Mouse (Mus musculus) heart, embryonic 11.5 days (tissue): ENCODE measurements around the gene Pdk1. TPM values are rescaled to one million over a fixed set of nuclear protein-coding genes. Genes with fewer than 3 reads are reported as not detected.

Experiments
- ATAC-seq: fragments of 200-750 bp; cut with Nextera tagmentation; replicated peaks from 2 replicates; pipeline ENCODE4 v1.8.0; 2017; ENCODE audit warnings: moderate library complexity; ENCODE audit not compliant: insufficient number of reproducible peaks, low FRiP score, low TSS enrichment
- H3K27ac ChIP-seq: fragments of 300-500 bp; sonication (generic); 2 replicates; pipeline ENCODE4 v1.5.1; 2014; ENCODE audit warnings: mild to moderate bottlenecking, low read depth, low read length
- H3K27me3 ChIP-seq: fragments of 300-500 bp; sonication (generic); 2 replicates; pipeline ENCODE4 v1.6.1; 2014; ENCODE audit warnings: mild to moderate bottlenecking, low read length, mixed read lengths; ENCODE audit not compliant: control insufficient read depth, insufficient read depth
- H3K36me3 ChIP-seq: fragments of 300-500 bp; sonication (generic); 2 replicates; pipeline ENCODE4 v1.6.1; 2014; ENCODE audit warnings: mild to moderate bottlenecking, low read length, moderate library complexity, mixed read lengths; ENCODE audit not compliant: control insufficient read depth, insufficient read depth
- H3K4me1 ChIP-seq: fragments of 300-500 bp; sonication (generic); 2 replicates; pipeline ENCODE4 v1.6.1; 2014; ENCODE audit warnings: low read length; ENCODE audit not compliant: control insufficient read depth, insufficient read depth
- H3K4me2 ChIP-seq: fragments of 300-500 bp; sonication (generic); 2 replicates; pipeline ENCODE4 v1.6.1; 2014; ENCODE audit warnings: mild to moderate bottlenecking, moderate library complexity
- H3K4me3 ChIP-seq: fragments of 300-500 bp; sonication (generic); 2 replicates; pipeline ENCODE4 v1.5.1; 2014; ENCODE audit warnings: low read depth, low read length
- H3K9ac ChIP-seq: fragments of 300-500 bp; sonication (generic); 2 replicates; pipeline ENCODE4 v1.6.1; 2014; ENCODE audit warnings: mild to moderate bottlenecking, low read depth, low read length, moderate library complexity
- H3K9me3 ChIP-seq: fragments of 300-500 bp; sonication (generic); replicated peaks from 2 replicates; pipeline ENCODE4 v1.6.1; 2016; ENCODE audit warnings: low read length; ENCODE audit not compliant: control insufficient read depth
- WGBS: fragments of 180-500 bp; shearing (Covaris S2); extraction: QIAGEN DNeasy Blood & Tissue Kit; methylation state at CpG from one replicate; pipeline ENCODE4 v1.1.7; 2014; ENCODE audit not compliant: insufficient replicate concordance; 5-methylcytosine and 5-hydroxymethylcytosine counted together
- polyA plus RNA-seq: library from polyadenylated mRNA; unstranded; fragments of >200 nt; fragmentation: Nextera tagmentation; extraction: Ambion mirVana; gene quantifications from 2 replicates; pipeline ENCODE4 v1.2.1, GENCODE M21; 2014

The Pdk1 gene
- polyA plus RNA-seq = 104 and 112 TPM in 2 replicates

- no peaks in the 10 kb centered on the region for H3K27me3 ChIP-seq
- under 1% methylated on average over 55 of the region's 55 CpGs for WGBS
- no peaks in the 10 kb centered on the region for H3K9me3 ChIP-seq
- no peaks in the 10 kb centered on the region for H3K36me3 ChIP-seq
- peak within 1 kb of the TSS; percentile 97 for H3K9ac ChIP-seq
- H3K27ac ChIP-seq = peak within 1 kb of the TSS; percentile 97
- H3K4me1 ChIP-seq = peaks cover 2% of the 10 kb centered on the region; the same call in 1 of the 2 replicates
- ATAC-seq = peak; percentile 98
- H3K4me3 ChIP-seq = peak within 1 kb of the TSS; percentile 86
- H3K4me2 ChIP-seq = peak within 1 kb of the TSS; percentile 92
Measured at GRCm38 (mm10) chr2:71872801-71873443, at the start of gene Pdk1. Gene Pdk1, plus strand, starts transcription at chr2:71873224.

DNA sequence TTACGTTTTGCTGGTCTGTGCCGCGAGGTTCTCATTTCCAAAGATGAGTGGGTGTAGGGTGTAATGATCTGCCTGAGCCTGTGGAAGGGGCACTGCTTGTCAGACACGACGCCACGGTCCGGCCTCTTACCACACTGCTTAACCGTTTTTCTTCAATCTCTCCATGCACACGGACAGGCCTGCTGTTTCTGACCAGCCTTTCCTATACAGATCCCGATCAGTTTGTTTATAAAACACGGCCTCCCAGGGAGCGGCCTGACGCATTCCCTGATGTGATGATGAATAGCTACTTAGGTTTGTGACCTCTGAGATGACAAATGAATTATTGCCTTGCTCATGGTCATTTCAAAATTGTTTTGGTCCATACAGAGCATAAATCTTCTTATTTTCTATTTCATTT lies 48.9 kb upstream of the Pdk1 start:
- WGBS = 64% methylated on average over 13 of the region's 13 CpGs
- Histone ChIP-seq H3K27me3 (no peaks in the 10 kb centered on the region), H3K4me3 (no peak overlapping the region), H3K27ac (no peak overlapping the region), H3K9me3 (no peaks in the 10 kb centered on the region), H3K36me3 (0 out of 2 replicates have a peak, but pooled peaks cover 2% of the 10 kb centered on the region), H3K4me2 (no peak overlapping the region), H3K4me1 (no peaks in the 10 kb centered on the region), H3K9ac (no peak overlapping the region)
- ATAC-seq = no peak

- no peak for ATAC-seq
- Histone ChIP-seq H3K36me3 (no peaks in the 10 kb centered on the region), H3K27ac (no peak overlapping the region), H3K9ac (no peak overlapping the region), H3K4me3 (no peak overlapping the region), H3K27me3 (no peaks in the 10 kb centered on the region), H3K4me2 (no peak overlapping the region), H3K9me3 (no peaks in the 10 kb centered on the region), H3K4me1 (no peaks in the 10 kb centered on the region)
- 77% methylated on average over 13 of the region's 13 CpGs for WGBS
Measured at GRCm38 (mm10) chr2:71827711-71828110, 45.3 kb upstream of the Pdk1 start.

DNA sequence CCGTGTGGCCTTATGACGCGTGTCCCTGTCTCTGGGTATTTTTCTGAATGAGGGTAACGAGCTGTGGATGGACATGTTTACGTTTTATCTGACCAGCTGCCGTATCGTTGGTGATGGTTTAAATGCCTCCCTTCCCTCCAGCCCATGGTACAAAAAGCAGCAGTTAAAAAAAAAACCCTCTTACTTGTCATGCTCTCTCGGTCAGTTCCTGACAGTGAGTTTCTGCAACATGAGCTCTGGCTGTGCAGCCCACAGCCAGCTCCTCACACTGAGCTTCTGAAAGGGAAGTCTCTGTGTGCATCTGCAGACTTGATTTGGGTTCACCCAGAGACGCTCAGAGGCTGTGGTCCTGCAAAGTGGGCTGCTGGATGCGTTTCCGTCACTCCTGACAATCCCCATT lies 44.1 kb upstream of the Pdk1 start:
- H3K27ac ChIP-seq = no peak overlapping the region
- no peaks in the 10 kb centered on the region for H3K36me3 ChIP-seq
- no peak overlapping the region for H3K9ac ChIP-seq
- H3K27me3 ChIP-seq = no peaks in the 10 kb centered on the region
- H3K4me1 ChIP-seq = no peaks in the 10 kb centered on the region
- ATAC-seq = no peak
- H3K9me3 ChIP-seq = no peaks in the 10 kb centered on the region
- H3K4me2 ChIP-seq = no peak overlapping the region
- no peak overlapping the region for H3K4me3 ChIP-seq
- 55% methylated on average over 11 of the region's 11 CpGs for WGBS

DNA sequence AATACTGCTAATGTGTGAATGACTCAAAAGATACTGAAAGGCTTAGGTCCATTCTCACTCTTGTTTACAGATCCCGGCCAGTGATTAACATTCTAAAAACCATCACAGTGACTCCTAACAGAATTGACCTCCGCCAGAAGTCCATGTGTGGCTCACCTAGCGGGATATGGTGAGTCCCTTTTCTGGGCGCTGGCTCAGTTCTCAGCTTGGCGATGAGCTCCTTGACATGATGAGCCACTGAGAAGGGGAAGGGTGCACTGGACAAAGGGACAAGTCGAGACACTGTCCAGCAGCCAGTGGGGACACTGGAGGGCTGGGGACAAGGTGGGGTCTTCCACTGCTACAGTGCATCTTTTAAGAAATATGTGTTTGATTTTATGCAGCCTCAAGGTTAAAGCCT lies 39.4 kb upstream of the Pdk1 start:
- no peak overlapping the region for H3K4me2 ChIP-seq
- H3K36me3 ChIP-seq = peaks cover 4% of the 10 kb centered on the region
- no peak for ATAC-seq
- no peak overlapping the region for H3K4me3 ChIP-seq
- WGBS = 74% methylated on average over 6 of the region's 6 CpGs
- no peaks in the 10 kb centered on the region for H3K9me3 ChIP-seq
- H3K9ac ChIP-seq = no peak overlapping the region
- H3K27me3 ChIP-seq = no peaks in the 10 kb centered on the region
- no peaks in the 10 kb centered on the region for H3K4me1 ChIP-seq
- no peak overlapping the region for H3K27ac ChIP-seq

GRCm38 (mm10) chr2:71834371-71834770 lies 38.7 kb upstream of the Pdk1 start:
- no peaks in the 10 kb centered on the region for H3K4me1 ChIP-seq
- no peak overlapping the region for H3K27ac ChIP-seq
- no peaks in the 10 kb centered on the region for H3K27me3 ChIP-seq
- peaks cover 7% of the 10 kb centered on the region for H3K36me3 ChIP-seq
- H3K4me2 ChIP-seq = no peak overlapping the region
- 75% methylated on average over 7 of the region's 7 CpGs for WGBS
- H3K4me3 ChIP-seq = no peak overlapping the region
- H3K9me3 ChIP-seq = no peaks in the 10 kb centered on the region
- H3K9ac ChIP-seq = no peak overlapping the region
- no peak for ATAC-seq

- H3K27me3 ChIP-seq = no peaks in the 10 kb centered on the region
- H3K9me3 ChIP-seq = no peaks in the 10 kb centered on the region
- H3K4me2 ChIP-seq = no peak overlapping the region
- peaks cover 10% of the 10 kb centered on the region for H3K36me3 ChIP-seq
- H3K9ac ChIP-seq = no peak overlapping the region
- 88% methylated on average over 8 of the region's 8 CpGs for WGBS
- no peaks in the 10 kb centered on the region for H3K4me1 ChIP-seq
- no peak for ATAC-seq
- H3K4me3 ChIP-seq = no peak overlapping the region
- no peak overlapping the region for H3K27ac ChIP-seq
Measured at GRCm38 (mm10) chr2:71835556-71835955, 37.5 kb upstream of the Pdk1 start.

- Histone ChIP-seq H3K27ac (no peak overlapping the region), H3K4me1 (no peaks in the 10 kb centered on the region), H3K9ac (no peak overlapping the region), H3K27me3 (no peaks in the 10 kb centered on the region), H3K4me3 (no peak overlapping the region), H3K9me3 (no peaks in the 10 kb centered on the region), H3K4me2 (no peak overlapping the region), H3K36me3 (peaks cover 10% of the 10 kb centered on the region)
- no peak for ATAC-seq
- 86% methylated on average over 4 of the region's 4 CpGs for WGBS
Measured at GRCm38 (mm10) chr2:71836232-71836631, 36.8 kb upstream of the Pdk1 start.

GRCm38 (mm10) chr2:71837261-71837660 lies 35.8 kb upstream of the Pdk1 start:
- H3K27ac ChIP-seq = no peak overlapping the region
- no peaks in the 10 kb centered on the region for H3K4me1 ChIP-seq
- 75% methylated on average over 4 of the region's 4 CpGs for WGBS
- H3K4me2 ChIP-seq = no peak overlapping the region
- no peaks in the 10 kb centered on the region for H3K9me3 ChIP-seq
- ATAC-seq = no peak
- no peaks in the 10 kb centered on the region for H3K27me3 ChIP-seq
- H3K36me3 ChIP-seq = peaks cover 10% of the 10 kb centered on the region
- no peak overlapping the region for H3K9ac ChIP-seq
- no peak overlapping the region for H3K4me3 ChIP-seq
